Mouse (Mus musculus) heart, embryonic 13.5 days (tissue): ENCODE data around the gene Pacrg. TPM values are rescaled to one million over a fixed set of nuclear protein-coding genes. Genes with fewer than 3 reads are reported as not detected.
A peak's percentile ranks its signal among the peaks of the same experiment; 100 is the strongest.

Source experiments
- ATAC-seq: fragments of 200-750 bp; cut with Nextera tagmentation; 2 replicates; pipeline ENCODE4 v1.8.0; 2017; ENCODE audit warnings: moderate TSS enrichment; ENCODE audit not compliant: insufficient number of reproducible peaks, low FRiP score, low TSS enrichment; ENCODE audit errors: extremely low read depth
- H3K27ac ChIP-seq: fragments of 300-500 bp; sonication (generic); replicated peaks from 2 replicates; pipeline ENCODE4 v1.5.1; 2015; ENCODE audit warnings: moderate library complexity, mild to moderate bottlenecking, inconsistent platforms
- H3K27me3 ChIP-seq: fragments of 300-500 bp; sonication (generic); replicated peaks from 2 replicates; pipeline ENCODE4 v1.6.1; 2015; ENCODE audit warnings: mild to moderate bottlenecking, inconsistent platforms
- H3K36me3 ChIP-seq: fragments of 300-500 bp; sonication (generic); 2 replicates; pipeline ENCODE4 v1.6.1; 2015; ENCODE audit warnings: mild to moderate bottlenecking, inconsistent platforms
- H3K4me1 ChIP-seq: fragments of 300-500 bp; sonication (generic); 2 replicates; pipeline ENCODE4 v1.6.1; 2015; ENCODE audit warnings: inconsistent platforms
- H3K4me2 ChIP-seq: fragments of 300-500 bp; sonication (generic); 2 replicates; pipeline ENCODE4 v1.6.1; 2015; ENCODE audit warnings: inconsistent platforms, mild to moderate bottlenecking, moderate library complexity
- H3K4me3 ChIP-seq: fragments of 300-500 bp; sonication (generic); 2 replicates; pipeline ENCODE4 v1.5.1; 2015; ENCODE audit warnings: moderate library complexity, mild to moderate bottlenecking, inconsistent platforms
- H3K9ac ChIP-seq: fragments of 300-500 bp; sonication (generic); 2 replicates; pipeline ENCODE4 v1.6.1; 2015; ENCODE audit warnings: inconsistent platforms, mild to moderate bottlenecking, moderate library complexity
- H3K9me3 ChIP-seq: fragments of 300-500 bp; sonication (generic); 2 replicates; pipeline ENCODE4 v1.6.1; 2016; ENCODE audit warnings: inconsistent platforms
- WGBS: fragments of 180-500 bp; shearing (Covaris S2); methylation state at CpG from one replicate; pipeline ENCODE4 v1.1.7; 2015; ENCODE audit warnings: mixed read lengths; 5-methylcytosine and 5-hydroxymethylcytosine counted together
- polyA plus RNA-seq: library from polyadenylated mRNA; unstranded; fragments of >200 nt; fragmentation: Nextera tagmentation; extraction: Ambion mirVana; gene quantifications from 2 replicates; pipeline ENCODE4 v1.2.1, GENCODE M21; 2015

Pacrg gene
- polyA plus RNA-seq, 1 experiment from 2014 or later, result 0.64 TPM

DNA sequence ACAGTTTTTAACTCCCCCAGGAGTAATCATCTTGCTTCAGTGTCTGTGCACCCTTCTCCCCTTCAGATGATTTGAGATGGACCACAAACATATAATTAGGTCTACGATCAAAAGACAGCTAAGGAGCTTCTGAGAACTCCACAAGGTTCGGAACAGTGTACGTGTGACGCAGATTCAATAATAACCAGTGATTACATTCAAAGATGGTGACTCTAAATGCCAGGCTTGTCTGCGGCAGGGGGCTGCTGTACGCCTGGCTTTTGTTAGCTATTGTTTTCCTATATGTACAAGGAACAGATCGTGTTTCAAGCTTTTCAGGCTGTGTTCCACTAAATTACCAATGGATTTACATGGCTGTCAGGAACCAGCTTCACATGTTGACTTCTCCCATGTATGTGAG is 264.8 kb downstream of the Pacrg start:
- H3K9me3 ChIP-seq, result no peaks in the 10 kb centered on the region
- H3K27me3 ChIP-seq, result no peaks in the 10 kb centered on the region
- ATAC-seq, result no peak
- no peak overlapping the region for H3K4me2 ChIP-seq
- H3K9ac ChIP-seq, result no peak overlapping the region
- H3K36me3 ChIP-seq, result no peaks in the 10 kb centered on the region
- 88% methylated on average over 7 of the region's 7 CpGs for WGBS
- H3K4me3 ChIP-seq, result no peak overlapping the region
- no peak overlapping the region for H3K27ac ChIP-seq
- H3K4me1 ChIP-seq, result peaks cover 3% of the 10 kb centered on the region; the same call in 1 of the 2 replicates

DNA sequence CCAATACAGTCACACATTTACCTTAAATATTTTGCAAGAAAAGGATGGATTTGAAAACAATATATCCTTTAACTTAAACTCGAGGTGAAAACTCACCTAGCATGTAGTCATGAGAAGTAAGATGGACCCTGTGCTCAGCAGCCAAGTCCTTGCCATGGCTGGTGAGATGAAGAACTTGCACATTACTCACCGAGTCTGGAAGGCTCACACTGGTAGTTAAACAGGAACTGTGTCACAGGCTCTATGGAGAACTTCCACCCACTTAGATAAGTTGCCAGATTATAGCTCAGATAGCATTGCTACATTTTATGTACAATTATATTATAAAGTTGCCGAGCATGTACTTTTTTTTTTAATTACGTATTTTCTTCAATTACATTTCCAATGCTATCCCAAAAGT is 267.7 kb downstream of the Pacrg start:
- Histone ChIP-seq H3K4me2 (no peak overlapping the region), H3K27me3 (no peaks in the 10 kb centered on the region), H3K9me3 (no peaks in the 10 kb centered on the region), H3K36me3 (no peaks in the 10 kb centered on the region), H3K27ac (no peak overlapping the region), H3K9ac (no peak overlapping the region), H3K4me3 (no peak overlapping the region), H3K4me1 (peaks cover 3% of the 10 kb centered on the region; the same call in 1 of the 2 replicates)
- 79% methylated on average over 4 of the region's 4 CpGs for WGBS
- no peak for ATAC-seq

GRCm38 (mm10) chr17:10569270-10569669 is 270.8 kb downstream of the Pacrg start:
- Histone ChIP-seq H3K9me3 (no peaks in the 10 kb centered on the region), H3K36me3 (no peaks in the 10 kb centered on the region), H3K27ac (no peak overlapping the region), H3K9ac (no peak overlapping the region), H3K4me3 (no peak overlapping the region), H3K27me3 (no peaks in the 10 kb centered on the region), H3K4me1 (peaks cover 9% of the 10 kb centered on the region), H3K4me2 (no peak overlapping the region)
- WGBS, result 80% methylated on average over 10 of the region's 10 CpGs
- no peak for ATAC-seq

DNA sequence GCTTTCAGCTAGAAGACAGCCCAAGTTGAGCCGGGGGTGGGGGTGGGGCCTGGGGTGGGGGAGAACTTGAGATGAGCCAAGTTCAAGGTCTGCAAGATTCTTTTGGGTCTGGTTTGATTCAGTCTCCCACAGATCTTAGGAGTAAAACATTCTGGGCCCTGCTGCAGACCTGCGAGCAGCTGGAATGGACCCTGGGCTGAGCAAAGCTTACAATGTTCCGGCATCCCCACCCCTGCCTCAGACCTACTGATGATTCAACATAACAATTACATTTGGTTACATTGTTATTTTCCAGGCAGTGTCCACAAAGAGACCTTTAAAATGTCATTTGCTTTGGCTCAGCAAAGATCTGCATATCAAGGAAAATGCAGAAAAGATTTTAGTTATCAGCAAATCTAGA is 272.7 kb downstream of the Pacrg start:
- no peak overlapping the region for H3K27ac ChIP-seq
- no peaks in the 10 kb centered on the region for H3K36me3 ChIP-seq
- no peak overlapping the region for H3K4me2 ChIP-seq
- no peak overlapping the region for H3K4me3 ChIP-seq
- no peak overlapping the region for H3K9ac ChIP-seq
- ATAC-seq, result no peak
- H3K9me3 ChIP-seq, result no peaks in the 10 kb centered on the region
- no peaks in the 10 kb centered on the region for H3K27me3 ChIP-seq
- WGBS, result 82% methylated on average over 3 of the region's 3 CpGs
- H3K4me1 ChIP-seq, result peaks cover 5% of the 10 kb centered on the region

- Histone ChIP-seq H3K4me3 (no peak overlapping the region), H3K9ac (no peak overlapping the region), H3K27ac (no peak overlapping the region), H3K36me3 (no peaks in the 10 kb centered on the region), H3K27me3 (no peaks in the 10 kb centered on the region), H3K4me1 (peaks cover 5% of the 10 kb centered on the region), H3K4me2 (no peak overlapping the region), H3K9me3 (no peaks in the 10 kb centered on the region)
- no peak for ATAC-seq
- 79% methylated on average over 5 of the region's 5 CpGs for WGBS
Measured at GRCm38 (mm10) chr17:10564191-10564590, 275.9 kb downstream of the Pacrg start.

GRCm38 (mm10) chr17:10562871-10563270 is 277.2 kb downstream of the Pacrg start:
- Histone ChIP-seq H3K4me3 (no peak overlapping the region), H3K4me2 (no peak overlapping the region), H3K27ac (no peak overlapping the region), H3K9me3 (no peaks in the 10 kb centered on the region), H3K9ac (no peak overlapping the region), H3K4me1 (peaks cover 5% of the 10 kb centered on the region), H3K36me3 (no peaks in the 10 kb centered on the region), H3K27me3 (no peaks in the 10 kb centered on the region)
- WGBS, result 76% methylated on average over 7 of the region's 7 CpGs
- ATAC-seq, result no peak

DNA sequence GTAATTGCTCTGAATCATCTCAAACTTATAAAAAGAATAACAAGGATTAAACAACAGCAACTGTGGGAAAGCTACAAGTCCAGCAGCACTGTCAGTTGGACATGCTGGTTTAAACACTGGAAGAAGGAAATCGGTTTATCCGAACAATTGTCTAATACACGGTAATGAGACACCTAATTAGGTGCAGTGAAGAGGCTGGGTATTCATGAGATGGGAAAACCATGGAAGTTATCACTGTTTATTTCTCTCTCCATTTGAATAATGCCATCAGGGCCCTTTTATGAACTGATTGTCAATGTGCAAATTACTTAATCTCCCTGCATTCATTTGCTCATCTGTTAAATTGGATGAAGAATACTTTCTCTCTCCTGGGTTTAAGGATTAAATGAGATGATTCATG is 280.1 kb downstream of the Pacrg start:
- WGBS, result 81% methylated on average over 3 of the region's 3 CpGs
- H3K4me3 ChIP-seq, result no peak overlapping the region
- H3K36me3 ChIP-seq, result no peaks in the 10 kb centered on the region
- no peaks in the 10 kb centered on the region for H3K27me3 ChIP-seq
- ATAC-seq, result no peak
- H3K27ac ChIP-seq, result no peak overlapping the region
- H3K4me2 ChIP-seq, result no peak overlapping the region
- no peak overlapping the region for H3K9ac ChIP-seq
- no peaks in the 10 kb centered on the region for H3K9me3 ChIP-seq
- no peaks in the 10 kb centered on the region for H3K4me1 ChIP-seq

DNA sequence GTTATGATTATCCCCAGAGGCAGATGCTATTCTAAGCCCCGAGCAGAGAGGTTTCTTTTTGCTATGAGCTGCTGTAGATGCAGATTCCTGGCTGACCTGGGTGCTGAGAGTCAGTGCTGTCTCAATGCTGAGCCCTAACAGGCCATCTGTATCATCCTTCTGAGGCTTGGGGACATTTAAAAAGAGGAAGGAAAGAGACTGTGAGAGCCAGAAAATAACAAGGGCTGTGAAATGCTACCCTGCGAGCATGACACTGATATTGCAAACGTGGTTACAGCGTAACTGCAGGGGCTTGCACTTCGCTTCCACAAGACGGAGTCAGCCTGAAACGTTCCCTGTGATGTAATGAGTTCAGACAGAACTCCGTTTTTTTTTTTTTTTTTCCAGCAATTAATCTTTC is 281.4 kb downstream of the Pacrg start:
- H3K36me3 ChIP-seq, result no peaks in the 10 kb centered on the region
- no peaks in the 10 kb centered on the region for H3K9me3 ChIP-seq
- no peak overlapping the region for H3K27ac ChIP-seq
- 72% methylated on average over 8 of the region's 8 CpGs for WGBS
- no peaks in the 10 kb centered on the region for H3K4me1 ChIP-seq
- H3K4me2 ChIP-seq, result no peak overlapping the region
- H3K27me3 ChIP-seq, result no peaks in the 10 kb centered on the region
- ATAC-seq, result no peak
- no peak overlapping the region for H3K9ac ChIP-seq
- H3K4me3 ChIP-seq, result no peak overlapping the region

DNA sequence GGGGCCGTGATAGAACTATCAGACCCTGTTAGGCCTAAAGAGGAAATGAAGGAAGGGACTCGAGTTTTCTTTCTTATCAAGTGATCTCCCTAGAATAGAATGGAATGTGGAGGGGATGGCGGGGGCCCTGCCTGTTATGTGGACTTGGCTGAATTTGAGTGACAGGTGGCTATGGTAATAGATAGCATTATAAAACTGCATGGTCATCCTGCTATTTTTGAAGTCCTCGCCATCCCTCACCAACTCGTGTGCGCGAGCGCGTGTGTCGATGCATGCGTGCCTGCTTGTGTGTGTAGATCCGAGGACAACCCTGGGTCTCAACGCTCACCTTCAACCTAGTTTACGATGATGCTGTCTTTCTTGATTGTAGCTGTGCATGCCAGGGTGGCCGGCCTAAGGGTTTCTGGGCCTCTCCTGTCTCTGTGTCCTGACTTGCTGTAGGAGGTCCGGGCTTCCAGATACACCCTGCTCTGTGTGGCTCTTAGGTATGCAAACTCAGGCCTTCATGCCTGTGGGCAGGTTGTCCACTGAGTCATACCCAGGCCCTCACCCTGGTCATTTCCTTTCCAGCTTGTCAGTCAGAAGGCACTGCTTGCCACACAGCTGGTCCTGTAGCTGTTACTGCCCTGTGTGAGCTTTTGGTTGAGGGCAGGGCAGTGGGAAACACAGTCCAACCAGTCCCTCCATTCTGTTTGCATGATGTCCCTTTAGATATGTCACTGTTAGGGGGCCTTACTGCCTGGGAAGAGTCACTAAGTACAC is 287.6 kb downstream of the Pacrg start:
- no peak overlapping the region for H3K4me2 ChIP-seq
- ATAC-seq, result no peak
- no peaks in the 10 kb centered on the region for H3K27me3 ChIP-seq
- no peak overlapping the region for H3K9ac ChIP-seq
- 65% methylated on average over 16 of the region's 16 CpGs for WGBS
- H3K36me3 ChIP-seq, result no peaks in the 10 kb centered on the region
- H3K9me3 ChIP-seq, result no peaks in the 10 kb centered on the region
- no peak overlapping the region for H3K4me3 ChIP-seq
- H3K4me1 ChIP-seq, result peaks cover 30% of the 10 kb centered on the region
- H3K27ac ChIP-seq, result no peak overlapping the region

GRCm38 (mm10) chr17:10550781-10551520 is 289.2 kb downstream of the Pacrg start:
- no peaks in the 10 kb centered on the region for H3K27me3 ChIP-seq
- H3K4me2 ChIP-seq, result no peak overlapping the region
- 65% methylated on average over 15 of the region's 15 CpGs for WGBS
- no peak overlapping the region for H3K27ac ChIP-seq
- H3K4me1 ChIP-seq, result peaks cover 30% of the 10 kb centered on the region
- H3K9ac ChIP-seq, result no peak overlapping the region
- no peak overlapping the region for H3K4me3 ChIP-seq
- H3K36me3 ChIP-seq, result no peaks in the 10 kb centered on the region
- ATAC-seq, result no peak
- H3K9me3 ChIP-seq, result no peaks in the 10 kb centered on the region

GRCm38 (mm10) chr17:10549825-10550224 is 290.3 kb downstream of the Pacrg start:
- no peak overlapping the region for H3K4me3 ChIP-seq
- ATAC-seq, result peak; percentile 58; the same call in 1 of the 2 replicates
- H3K4me2 ChIP-seq, result no peak overlapping the region
- no peak overlapping the region for H3K9ac ChIP-seq
- no peaks in the 10 kb centered on the region for H3K27me3 ChIP-seq
- WGBS, result 42% methylated on average over 3 of the region's 3 CpGs
- H3K4me1 ChIP-seq, result peaks cover 30% of the 10 kb centered on the region
- H3K9me3 ChIP-seq, result no peaks in the 10 kb centered on the region
- H3K27ac ChIP-seq, result peak overlapping the region; percentile 36; the same call in 1 of the 2 replicates
- no peaks in the 10 kb centered on the region for H3K36me3 ChIP-seq

DNA sequence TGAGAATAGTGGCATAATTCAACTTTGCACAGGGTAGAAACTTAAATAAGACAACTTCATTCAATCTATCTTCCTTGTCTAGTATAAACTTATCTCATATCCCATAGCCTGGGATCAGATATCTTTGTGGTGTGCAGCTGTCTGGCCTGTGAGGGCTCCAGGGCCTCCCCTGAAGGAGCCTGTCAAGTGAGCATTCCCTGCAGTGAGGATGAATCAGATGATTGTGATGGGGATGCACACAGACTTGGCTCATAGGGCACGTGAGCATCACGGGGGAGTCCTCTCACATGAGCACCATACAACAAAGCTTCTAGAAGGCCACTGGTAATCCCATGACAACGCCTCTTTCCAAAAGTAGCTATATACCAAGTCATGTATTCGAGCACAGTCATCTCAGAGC is 291.1 kb downstream of the Pacrg start:
- Histone ChIP-seq H3K4me2 (no peak overlapping the region), H3K9me3 (no peaks in the 10 kb centered on the region), H3K36me3 (no peaks in the 10 kb centered on the region), H3K27ac (no peak overlapping the region), H3K4me1 (peaks cover 30% of the 10 kb centered on the region), H3K9ac (no peak overlapping the region), H3K4me3 (no peak overlapping the region), H3K27me3 (no peaks in the 10 kb centered on the region)
- no peak for ATAC-seq
- WGBS, result 83% methylated on average over 4 of the region's 4 CpGs
